Mouse (Mus musculus): ENCODE measurements around the gene Mtf2.
"Not testable (repeated sequence)": the region's sequence is repeated elsewhere in the genome, so short reads cannot be mapped to it uniquely, and the experiment has no call there.

Mtf2 gene

DNA sequence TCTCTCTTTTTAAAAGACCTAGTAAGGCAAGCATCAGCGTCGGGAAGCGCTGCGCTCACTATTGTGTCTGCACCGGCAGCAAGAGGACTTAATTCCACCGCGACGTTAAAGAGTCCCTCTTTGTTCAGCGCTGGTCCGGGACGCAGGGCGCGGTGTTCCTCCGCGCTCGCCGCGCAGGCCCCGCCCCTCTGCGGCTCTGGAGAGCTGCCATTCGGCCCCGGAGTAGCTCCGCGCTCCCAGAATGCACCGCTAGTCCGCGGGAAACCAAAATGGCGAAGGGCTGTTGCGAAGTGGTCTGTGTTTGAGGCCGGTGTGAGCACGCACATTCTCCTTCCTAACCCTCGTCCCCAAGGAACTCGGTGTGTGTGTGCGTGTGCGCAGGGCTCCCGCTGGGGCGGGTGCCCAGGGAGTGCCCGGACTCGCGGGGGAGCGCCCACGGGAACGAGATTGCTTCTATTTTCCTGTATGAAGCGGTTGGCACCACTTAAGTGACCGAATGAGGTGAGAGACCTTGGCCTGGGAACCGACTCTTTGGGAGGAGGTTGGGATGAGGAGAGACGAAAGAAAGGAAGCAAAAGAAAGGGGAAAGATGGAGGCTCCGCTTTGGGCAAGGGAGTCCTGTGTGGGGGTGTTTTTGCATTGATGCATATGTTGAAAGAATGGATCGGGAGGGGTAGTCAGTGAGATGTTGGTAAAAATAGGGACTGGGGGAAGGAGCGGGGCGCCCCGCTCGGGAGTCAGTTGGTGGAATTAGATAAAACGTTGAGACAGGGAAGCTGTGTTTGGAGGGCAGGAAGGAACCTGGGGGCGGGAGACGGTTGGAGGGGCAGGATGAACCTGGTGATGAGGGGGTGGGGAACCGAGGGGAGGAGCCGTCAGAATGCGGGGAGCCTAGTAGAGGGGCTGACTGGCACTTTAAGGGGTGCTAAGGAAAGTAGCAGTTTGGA lies at the start of gene Mtf2:
TSS of gene Mtf2 (plus strand) at position 210 of the 947 bp plus-strand sequence.
- peak; percentile 96 for DNase-seq

DNA sequence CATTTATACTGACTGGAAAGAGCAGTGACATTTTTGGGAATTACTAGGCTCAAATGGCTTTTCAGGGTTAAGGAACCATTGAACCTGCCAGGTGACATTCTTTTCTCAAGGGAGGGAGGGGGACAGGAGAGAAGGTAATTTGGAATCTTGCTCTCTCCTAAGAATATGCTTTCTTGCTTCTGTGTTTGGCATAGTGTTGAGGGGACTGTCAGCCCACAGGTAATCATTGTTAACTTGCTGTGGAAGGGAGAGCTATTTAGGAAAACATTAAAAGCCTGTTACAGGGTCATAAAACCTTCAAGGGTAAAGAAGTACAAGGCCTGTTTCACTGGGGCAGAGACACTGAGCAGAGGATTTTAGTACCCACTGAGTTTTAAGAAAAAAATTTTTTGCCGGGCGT lies 48.2 kb upstream of the Mtf2 start:
- no peak for DNase-seq

DNA sequence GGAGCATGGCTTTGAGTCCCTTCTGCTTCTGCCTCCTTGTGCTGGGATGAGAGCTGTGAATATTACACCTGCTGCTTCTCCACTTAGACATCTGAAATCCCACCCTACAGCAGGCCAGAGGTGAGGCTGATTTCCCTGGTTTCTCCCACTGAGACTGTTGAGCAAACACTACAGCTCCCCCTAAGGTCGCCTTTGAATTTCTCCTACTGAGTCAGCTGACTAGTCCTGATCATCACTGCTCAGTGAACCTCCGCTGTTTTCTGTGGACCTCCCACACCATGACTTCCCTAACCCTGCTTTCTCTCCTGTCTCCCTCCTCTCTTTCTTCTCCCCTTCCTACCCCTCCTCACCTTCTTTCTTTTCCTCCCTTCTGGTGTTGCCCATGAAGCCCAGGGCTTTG lies 46.1 kb upstream of the Mtf2 start:
- no peak for DNase-seq

DNA sequence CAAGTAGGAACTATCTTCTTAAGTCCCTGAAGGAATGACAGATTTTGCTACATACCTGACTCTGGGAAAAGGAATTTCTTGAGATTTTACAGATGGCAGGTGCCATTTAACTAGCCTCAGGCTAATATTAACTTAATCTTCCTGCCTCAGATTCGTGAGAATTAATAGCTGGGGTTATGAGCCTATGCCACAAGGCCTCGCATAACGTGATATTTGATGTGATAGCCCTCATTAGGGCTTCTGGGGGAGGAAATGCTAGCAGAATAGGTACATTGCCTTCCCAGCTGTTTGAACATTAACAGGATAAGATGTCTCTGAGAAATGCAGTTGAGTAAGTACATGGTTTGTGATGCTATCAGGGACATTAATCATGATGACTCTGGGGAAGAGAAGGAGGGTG lies 44.1 kb upstream of the Mtf2 start:
- DNase-seq, result no peak

DNA sequence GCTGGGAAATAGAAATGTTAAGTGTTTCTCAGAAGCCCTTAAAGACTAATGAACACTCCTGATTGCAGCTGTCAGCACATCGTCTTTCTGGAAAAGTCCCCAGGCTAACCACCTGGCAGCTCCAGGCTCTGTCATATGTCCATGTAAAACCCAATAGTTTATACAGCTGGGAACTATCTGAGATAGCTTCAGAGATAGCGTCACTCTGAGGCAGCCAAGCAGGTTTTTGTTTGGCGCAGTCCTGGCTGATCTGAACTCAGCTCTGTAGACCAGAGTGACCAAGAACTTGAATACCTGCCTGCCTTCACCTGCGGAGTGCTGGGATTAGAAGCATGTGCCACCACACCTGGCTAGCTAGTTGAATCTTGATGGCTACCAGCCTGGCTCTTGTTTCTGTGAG lies 37.2 kb upstream of the Mtf2 start:
- DNase-seq, result no peak

DNA sequence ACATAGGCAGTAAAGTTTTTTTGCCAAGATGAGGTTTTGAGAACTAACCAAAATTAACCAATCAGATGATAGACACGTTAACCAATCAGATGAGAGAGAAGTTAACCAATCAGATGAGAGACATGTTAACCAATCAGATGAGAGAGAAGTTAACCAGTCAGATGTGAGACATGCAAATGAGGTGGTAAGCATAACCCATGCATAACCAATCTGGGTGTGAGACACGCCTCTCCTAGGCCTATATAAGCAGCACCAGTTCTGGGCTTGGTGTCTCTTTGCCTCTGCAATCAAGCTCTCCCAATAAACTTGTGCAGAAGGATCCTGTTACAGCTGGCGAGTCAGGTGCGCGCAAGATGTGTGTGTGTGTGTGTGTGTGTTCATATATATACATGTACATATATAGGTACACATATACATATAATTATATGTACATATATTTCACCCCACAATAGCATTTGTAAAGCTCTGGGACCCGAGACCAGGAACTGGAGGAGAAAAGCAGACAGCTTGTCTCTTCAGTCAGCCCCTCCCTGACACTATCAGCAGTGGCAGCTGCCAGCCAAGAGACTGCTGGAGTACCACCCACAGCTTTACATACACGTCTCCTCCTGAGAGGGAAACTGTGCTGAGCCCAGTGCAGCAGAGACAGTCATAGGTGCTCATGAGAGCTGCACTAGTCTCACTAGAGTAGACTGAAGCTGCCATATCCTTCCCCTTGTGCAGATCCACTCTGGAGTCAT lies 36.5 kb upstream of the Mtf2 start:
- DNase-seq, result not testable (repeated sequence)

DNA sequence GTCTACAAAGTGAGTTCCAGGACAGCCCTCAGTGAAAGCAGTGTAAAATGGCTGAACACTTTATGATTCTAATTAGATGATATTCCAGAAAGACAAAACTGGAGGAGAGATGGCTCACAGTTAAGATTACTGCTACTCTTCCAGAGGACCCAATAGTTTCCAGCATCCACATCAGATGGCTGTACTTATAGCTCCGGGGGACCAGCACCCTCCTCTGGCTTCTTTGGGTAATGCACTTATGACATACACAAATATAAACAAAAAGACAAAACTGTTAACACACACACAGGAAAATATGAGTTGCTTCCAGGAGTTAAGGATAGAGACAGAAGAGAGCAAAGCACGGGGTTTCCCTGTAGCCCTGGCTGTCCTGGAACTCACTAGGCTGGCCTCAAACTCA lies 35.5 kb upstream of the Mtf2 start:
- DNase-seq, result no peak

DNA sequence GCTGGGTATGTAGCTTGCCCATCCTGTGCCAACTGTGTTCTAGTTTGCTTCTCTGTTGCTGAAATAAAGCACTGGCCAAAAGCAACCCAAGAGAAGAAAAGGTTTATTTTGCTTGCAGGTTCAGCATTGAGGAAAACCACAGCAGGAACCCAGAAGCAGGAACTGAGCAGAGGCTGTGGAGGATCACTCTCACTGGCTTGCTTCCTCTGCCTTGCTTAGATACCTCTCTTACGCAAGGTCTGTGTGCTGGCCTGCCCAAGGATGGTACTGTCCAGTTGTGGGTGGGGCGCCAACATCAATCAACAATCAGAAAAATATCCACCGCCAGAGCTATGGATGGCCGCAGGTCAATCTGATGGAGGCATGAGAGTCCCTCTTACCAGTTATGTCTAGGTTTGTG lies 34.2 kb upstream of the Mtf2 start:
- DNase-seq, result no peak

DNA sequence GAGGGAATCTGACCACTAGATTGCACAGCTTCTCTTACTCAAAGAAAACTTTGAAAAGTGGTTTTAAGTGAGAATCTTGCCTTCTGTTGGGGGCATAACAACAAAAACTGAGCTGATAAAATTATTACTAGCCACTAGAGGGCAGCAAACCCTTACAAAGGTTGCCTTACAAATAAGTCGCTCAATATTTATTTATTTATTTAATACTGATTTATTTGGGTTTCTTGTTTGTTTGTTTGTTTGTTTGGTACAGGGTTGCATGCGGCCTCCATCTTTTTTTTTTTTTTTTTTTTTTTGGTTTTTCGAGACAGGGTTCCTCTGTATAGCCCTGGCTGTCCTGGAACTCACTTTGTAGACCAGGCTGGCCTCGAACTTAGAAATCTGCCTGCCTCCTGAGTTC lies 31.3 kb upstream of the Mtf2 start:
- no peak for DNase-seq

DNA sequence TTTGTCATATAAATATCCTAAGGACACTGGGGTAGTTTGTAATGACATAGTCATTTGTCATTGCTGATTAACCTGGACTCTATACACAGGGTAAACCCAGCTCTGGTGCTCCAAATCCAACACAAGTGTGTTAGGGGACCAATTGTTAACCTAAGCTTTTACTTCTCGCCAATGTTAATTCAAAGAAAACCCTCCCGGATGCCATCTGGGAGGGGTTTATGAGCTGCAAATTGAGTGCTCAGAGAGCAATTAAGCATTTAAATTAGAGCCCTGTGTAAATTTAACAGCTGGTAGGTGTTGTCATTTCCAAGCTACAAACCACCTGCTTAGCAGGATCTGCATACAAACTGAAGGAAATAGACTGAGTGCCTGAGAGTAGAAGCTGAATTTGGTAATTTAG lies 30.0 kb upstream of the Mtf2 start:
- no peak for DNase-seq

DNA sequence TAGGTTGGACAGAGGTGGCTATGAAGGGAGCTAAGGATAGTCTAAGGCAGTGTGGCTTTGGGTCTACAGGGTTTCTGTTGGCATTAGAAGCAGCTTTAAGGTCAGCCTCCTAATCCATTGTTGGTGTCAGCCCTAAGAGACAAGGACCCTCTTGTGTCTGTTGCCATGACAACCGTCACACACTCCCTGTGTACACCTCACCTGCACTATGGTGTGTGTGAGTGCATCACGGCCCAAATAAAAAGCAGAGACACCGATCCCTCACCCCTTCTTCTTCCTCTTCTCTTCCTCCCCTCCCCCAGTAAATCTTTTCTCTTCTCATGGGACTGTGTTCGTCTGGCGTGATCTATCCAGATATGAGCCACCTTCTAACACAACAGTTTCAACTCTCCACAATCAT lies 23.4 kb upstream of the Mtf2 start:
- no peak for DNase-seq

DNA sequence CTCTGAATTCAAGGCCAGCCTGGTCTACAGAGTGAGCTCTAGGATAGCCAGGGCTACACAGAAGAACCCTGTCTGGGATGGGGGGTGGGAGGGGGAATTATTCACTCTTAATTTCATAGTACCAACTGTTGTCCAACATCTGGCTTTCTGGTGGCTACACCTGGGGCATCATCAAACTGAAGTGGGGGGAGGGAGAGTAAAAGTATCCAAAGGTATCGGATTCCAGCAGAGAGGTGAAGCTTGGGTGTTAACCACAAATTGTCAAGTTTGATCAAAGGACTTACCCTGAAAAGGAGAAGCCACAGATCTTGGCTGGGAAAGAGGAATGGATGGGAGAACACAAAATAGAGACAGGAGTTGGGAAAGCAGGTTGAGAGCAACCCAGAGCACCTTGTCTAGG lies 21.6 kb upstream of the Mtf2 start:
- DNase-seq, result no peak

DNA sequence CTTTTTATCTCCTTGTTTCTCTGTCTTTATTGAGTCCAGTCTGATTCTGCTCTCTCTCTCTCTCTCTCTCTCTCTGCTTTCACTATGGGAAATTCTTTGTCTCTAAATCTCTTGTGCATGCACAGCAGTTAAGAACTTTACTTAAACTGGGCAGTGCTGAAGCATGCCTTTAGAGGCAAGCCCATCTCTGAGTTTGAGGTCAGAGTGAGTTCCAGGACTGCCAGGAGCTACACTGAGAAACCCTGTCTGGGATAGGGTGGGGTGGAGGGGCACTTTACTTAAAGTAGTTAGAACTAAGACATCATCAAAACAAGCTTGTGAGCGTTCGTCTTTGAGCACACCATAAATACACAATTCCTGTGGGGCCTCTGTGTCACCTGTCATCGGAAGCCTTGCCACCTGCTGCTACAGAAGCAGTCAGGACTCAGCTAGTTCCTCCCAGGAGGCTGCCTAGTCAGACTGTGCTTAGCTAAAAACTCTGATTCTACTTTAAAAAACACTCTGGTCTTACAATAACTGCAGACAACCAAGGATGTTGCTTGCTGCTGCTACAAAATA lies 15.7 kb upstream of the Mtf2 start:
- DNase-seq, result no peak

DNA sequence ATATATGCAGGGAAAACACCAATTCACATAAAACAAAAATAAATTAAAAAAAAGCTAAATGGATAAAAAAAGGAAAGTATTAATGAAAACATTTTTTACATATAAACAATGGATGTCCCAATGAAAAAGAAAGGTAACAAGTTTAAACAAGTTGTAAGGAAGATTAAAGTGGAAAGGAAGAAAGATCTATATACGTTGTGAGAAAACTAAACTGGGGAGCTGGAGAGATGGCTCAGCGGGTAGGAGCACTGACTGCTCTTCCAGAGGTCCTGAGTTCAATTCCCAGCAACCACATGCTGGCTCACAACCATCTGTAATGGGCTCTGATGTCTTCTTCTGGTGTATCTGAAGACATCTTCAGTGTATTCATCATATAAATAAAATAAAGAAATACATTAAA lies 14.4 kb upstream of the Mtf2 start:
- no peak for DNase-seq

DNA sequence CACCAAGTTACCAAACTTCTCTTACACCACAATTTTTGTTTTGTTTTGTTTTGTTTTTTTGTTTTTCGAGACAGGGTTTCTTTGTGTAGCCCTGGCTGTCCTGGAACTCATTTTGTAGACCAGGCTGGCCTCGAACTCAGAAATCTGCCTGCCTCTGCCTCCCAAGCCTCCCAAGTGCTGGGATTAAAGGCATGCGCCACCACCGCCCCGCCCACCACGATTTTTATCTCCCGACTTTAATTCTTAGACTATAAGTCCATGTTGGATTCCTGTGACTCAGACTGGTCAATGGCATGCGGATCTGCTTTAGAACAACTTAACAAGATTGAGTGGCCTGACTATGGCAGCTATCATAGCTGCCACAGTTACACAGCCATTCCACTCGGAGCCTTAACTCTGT lies 13.7 kb upstream of the Mtf2 start:
- not testable (repeated sequence) for DNase-seq

DNA sequence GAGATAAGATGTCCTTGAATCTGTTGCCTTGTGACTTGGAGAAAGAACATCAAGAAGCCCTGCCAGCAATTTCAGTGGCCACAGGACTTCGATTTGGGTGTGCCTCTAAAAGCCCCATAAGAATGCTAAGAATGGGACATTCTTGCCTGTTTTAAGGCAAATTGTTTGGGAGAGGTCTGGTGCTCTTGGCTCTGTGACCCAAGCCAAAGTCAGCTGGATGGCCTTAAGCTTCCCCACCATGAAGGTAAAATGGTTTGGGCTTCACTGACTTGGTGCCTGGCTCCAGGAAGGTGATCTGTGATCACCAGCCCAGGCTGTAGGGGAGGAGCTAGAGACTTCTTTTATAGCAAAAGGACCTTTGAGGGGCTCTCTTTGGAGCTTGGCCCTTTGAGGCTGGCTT lies 13.3 kb upstream of the Mtf2 start:
- no peak for DNase-seq

DNA sequence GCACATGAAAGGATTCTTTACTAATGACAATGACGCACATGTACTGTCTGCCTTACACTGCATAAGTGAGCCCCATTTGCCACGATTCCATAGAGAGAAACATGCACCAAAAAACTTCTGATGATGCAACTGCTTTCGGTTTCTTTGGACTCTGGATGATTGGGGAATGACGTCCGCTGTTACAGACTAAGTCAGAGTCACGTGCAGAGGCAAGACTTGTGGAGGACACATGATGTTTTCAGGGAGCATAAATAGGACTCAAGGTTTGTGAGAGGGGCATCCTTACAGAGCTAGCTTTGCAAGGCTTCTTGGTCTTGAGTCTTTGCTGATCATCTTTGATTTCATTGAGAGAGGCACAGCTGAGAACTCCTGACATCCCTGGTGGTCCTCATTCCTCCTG lies 11.9 kb upstream of the Mtf2 start:
- DNase-seq, result no peak

DNA sequence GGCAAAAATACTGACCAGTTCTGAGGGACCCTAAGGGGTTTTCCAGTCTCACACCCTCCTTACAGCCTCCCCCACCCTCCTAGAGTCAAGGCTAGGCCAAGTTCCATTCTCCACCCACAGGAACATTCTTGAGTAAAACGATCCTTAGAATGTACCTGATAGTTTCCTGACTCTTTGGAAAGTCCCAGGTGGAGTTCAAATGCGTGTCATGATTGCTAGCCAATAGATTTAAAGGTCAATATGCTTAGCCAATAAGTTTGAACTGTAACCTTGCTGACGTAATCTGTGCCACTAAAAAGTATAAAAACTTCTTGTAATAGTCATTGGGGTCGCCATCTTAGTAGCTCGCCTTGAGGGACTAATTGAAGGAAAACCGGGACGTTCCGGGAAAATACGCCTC lies 5.1 kb upstream of the Mtf2 start:
- no peak for DNase-seq

DNA sequence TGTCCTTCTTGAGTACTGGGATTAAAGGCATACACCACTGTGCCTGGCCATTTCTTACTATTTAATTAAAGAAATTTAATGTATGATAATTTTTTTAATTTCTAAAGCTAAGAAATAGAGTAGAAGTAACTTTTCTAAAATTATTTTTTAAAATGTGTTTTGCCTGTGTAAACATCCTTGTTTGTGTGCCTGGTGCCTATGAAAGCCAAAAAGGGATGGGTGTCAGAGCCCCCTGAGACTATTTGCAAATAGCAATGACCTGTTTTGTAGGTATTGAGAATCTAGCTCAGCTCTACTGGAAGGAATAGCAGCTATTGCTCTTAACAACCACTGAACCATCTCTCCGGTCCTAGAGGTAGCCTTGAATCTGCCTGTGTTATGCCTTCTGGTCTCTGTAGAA lies 6.8 kb downstream of the Mtf2 start:
- no peak for DNase-seq

DNA sequence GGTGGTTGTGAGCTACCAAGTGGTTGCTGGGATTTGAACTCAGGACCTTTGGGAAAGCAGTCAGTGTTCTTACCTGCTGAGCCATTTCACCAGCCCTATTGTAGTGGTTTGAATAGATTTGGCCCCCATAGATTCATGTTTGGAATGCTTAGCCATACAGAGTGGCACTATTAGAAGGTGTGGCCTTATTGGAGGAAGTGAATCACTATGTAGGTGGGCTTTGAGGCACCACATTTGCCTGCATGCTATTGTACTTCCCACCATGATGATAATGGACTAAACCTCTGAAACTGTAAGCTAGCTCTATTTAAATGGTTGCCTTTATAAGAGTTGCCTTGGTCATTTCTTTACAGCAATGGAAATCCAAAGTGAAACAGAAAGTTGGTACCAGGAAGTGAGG lies 10.8 kb downstream of the Mtf2 start:
- no peak for DNase-seq

DNA sequence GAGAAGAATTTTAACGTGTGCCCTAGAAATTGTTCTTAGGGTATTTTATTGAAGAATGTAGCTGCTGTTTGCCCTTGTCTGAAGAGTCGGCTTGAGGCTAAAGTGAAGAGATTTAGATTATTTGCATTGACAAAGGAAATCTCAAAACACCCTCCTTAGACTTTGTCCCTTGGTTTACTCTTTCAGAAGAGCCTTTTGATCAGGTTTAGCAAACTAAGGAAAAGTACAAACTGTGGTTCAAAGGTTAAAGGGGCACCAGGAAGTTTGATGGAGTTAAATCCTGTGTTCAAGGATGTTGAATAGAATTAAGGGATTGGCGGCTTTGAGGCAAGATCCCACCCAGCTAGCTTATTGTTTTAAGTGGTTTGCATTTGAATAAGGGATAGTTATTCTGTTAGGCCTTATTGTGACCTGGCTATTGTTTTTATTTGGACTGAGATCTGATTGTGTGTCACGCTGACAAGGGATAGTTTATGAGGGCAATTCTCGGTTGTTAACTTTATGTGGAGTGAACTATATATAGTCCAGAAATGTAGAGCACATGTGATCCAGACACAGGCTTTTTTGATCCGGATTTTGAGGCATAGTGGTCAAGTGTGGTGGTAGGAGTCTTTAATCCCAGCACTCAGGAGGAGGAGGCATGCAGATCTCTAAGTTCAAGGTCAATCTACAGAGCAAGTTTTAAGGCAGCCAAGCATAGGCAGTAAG lies 11.5 kb downstream of the Mtf2 start:
- no peak for DNase-seq

DNA sequence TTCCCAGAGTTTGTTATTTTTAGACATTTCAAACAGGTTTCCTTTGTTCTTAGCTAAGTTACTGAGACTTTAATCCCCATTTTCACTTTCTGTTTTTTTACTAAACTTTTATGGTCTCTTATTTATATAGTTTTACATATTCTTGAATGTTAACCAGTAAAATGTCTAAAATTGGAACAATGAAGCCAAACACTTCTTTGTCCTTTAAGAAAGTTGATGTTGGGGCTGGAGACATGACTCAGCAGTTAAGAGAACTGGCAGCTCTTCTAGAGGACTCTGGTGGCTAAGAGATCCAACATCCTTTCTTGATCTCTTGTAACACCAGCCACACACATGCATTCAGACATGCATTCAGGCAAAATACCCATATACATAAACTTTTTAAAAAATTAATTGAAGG lies 14.1 kb downstream of the Mtf2 start:
- no peak for DNase-seq

DNA sequence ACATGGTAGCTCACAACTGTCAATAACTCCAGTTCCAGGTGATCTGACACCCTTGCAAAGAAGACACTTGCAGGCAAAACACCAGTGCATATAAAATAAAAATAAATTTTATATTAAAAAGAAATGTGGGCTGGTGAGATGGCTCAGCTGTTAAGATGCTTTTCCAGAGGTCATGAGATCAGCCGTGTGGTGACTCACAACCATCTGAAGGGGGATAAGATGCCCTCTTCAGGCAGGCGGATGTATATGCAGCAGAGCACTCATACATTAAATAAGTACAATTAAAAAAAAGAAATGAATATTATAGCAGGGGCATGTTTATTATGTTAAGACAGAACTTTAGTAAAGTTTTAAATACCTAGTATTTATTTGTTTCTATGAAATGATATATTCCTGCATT lies 16.9 kb downstream of the Mtf2 start:
- no peak for DNase-seq

All from cerebellum, adult 11-12 months (tissue).